Mouse (Mus musculus) heart, adult 2 months (tissue): ENCODE measurements around the gene Slc28a1.

Source experiments
- EP300 ChIP-seq: fragments of 200-500 bp; IDR thresholded peaks from 2 replicates; pipeline ENCODE4 v1.6.1; 2011; ENCODE audit warnings: low read depth, low read length, control low read depth; ENCODE audit not compliant: insufficient read depth
- POLR2A ChIP-seq: fragments of 200-500 bp; IDR thresholded peaks from 2 replicates; pipeline ENCODE4 v1.6.1; 2011; ENCODE audit warnings: mild to moderate bottlenecking, low read depth, low read length, control low read depth; ENCODE audit not compliant: insufficient read depth

DNA sequence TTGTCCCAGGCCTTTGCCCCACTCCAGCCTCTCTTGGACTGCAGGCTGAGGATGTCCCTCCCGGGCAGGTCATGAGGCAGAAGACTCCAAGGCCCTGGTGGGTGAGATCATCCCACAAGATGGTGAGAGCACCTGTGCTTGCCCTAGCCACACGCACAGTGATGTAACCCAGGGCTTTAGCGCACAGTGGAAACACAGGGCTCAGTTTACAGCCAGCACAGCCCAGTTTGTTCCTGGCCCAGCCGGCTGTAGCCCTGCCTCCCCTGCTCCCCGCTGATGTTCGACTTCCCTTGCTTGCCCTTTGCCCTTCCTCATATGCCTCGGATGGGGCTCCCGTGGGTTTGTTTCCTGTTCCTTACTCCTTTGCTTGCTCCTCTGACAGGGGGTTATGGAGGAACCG is 40.1 kb upstream of the Slc28a1 start:
- TF ChIP-seq POLR2A (no peak), EP300 (no peak)
